Mouse (Mus musculus): ENCODE data around the gene Akap13. TPM values are rescaled to one million over a fixed set of nuclear protein-coding genes. Genes with fewer than 3 reads are reported as not detected.

Akap13 gene
- polyA plus RNA-seq, 1 experiment from 2014 or later = 32.3 TPM

- no peaks in the 10 kb centered on the region for H3K9me3 ChIP-seq (replicated peaks)
- no peak overlapping the region for H3K9ac ChIP-seq
- H3K27me3 ChIP-seq = no peaks in the 10 kb centered on the region
- H3K4me1 ChIP-seq = no peaks in the 10 kb centered on the region
- H3K4me2 ChIP-seq (replicated peaks) = no peak overlapping the region
- H3K27ac ChIP-seq = no peak overlapping the region
- H3K36me3 ChIP-seq = no peaks in the 10 kb centered on the region
- no peak overlapping the region for H3K4me3 ChIP-seq
- ATAC-seq (ENCODE audit: low FRiP score) = no peak
- WGBS = 84% methylated on average over 7 of the region's 7 CpGs
Measured at GRCm38 (mm10) chr7:75529857-75530437, 74.6 kb downstream of the Akap13 start.

- no peak for ATAC-seq (ENCODE audit: low FRiP score)
- WGBS = 95% methylated on average over 3 of the region's 3 CpGs
Measured at GRCm38 (mm10) chr7:75530642-75531041, 75.3 kb downstream of the Akap13 start.

GRCm38 (mm10) chr7:75533079-75533478 is 77.7 kb downstream of the Akap13 start:
- H3K4me3 ChIP-seq = no peak overlapping the region
- no peaks in the 10 kb centered on the region for H3K9me3 ChIP-seq (replicated peaks)
- H3K36me3 ChIP-seq = no peaks in the 10 kb centered on the region
- H3K4me1 ChIP-seq = no peaks in the 10 kb centered on the region
- H3K27ac ChIP-seq = no peak overlapping the region
- no peak overlapping the region for H3K4me2 ChIP-seq (replicated peaks)
- WGBS = 87% methylated on average over 5 of the region's 5 CpGs
- ATAC-seq (ENCODE audit: low FRiP score) = no peak
- H3K27me3 ChIP-seq = no peaks in the 10 kb centered on the region
- no peak overlapping the region for H3K9ac ChIP-seq

More at GRCm38 (mm10) chr7:75530642-75531041, 75.3 kb downstream of the Akap13 start:
- no peaks in the 10 kb centered on the region for H3K9me3 ChIP-seq (replicated peaks)
- H3K9ac ChIP-seq = no peak overlapping the region
- no peaks in the 10 kb centered on the region for H3K27me3 ChIP-seq
- no peaks in the 10 kb centered on the region for H3K36me3 ChIP-seq
- H3K4me3 ChIP-seq = no peak overlapping the region
- H3K4me1 ChIP-seq = no peaks in the 10 kb centered on the region
- H3K4me2 ChIP-seq (replicated peaks) = no peak overlapping the region
- no peak overlapping the region for H3K27ac ChIP-seq

GRCm38 (mm10) chr7:75536298-75536697 is 81.0 kb downstream of the Akap13 start:
- no peaks in the 10 kb centered on the region for H3K27me3 ChIP-seq
- no peaks in the 10 kb centered on the region for H3K36me3 ChIP-seq
- H3K4me3 ChIP-seq = no peak overlapping the region
- H3K4me2 ChIP-seq (replicated peaks) = no peak overlapping the region
- H3K4me1 ChIP-seq = no peaks in the 10 kb centered on the region
- H3K9me3 ChIP-seq (replicated peaks) = no peaks in the 10 kb centered on the region
- H3K27ac ChIP-seq = no peak overlapping the region
- WGBS = 89% methylated on average over 5 of the region's 5 CpGs
- ATAC-seq (ENCODE audit: low FRiP score) = no peak
- no peak overlapping the region for H3K9ac ChIP-seq

GRCm38 (mm10) chr7:75537567-75537966 is 82.2 kb downstream of the Akap13 start:
- no peaks in the 10 kb centered on the region for H3K27me3 ChIP-seq
- H3K9me3 ChIP-seq (replicated peaks) = no peaks in the 10 kb centered on the region
- no peaks in the 10 kb centered on the region for H3K36me3 ChIP-seq
- no peak for ATAC-seq (ENCODE audit: low FRiP score)
- no peak overlapping the region for H3K4me3 ChIP-seq
- H3K4me2 ChIP-seq (replicated peaks) = no peak overlapping the region
- no peak overlapping the region for H3K27ac ChIP-seq
- no peak overlapping the region for H3K9ac ChIP-seq
- WGBS = 92% methylated on average over 2 of the region's 2 CpGs
- no peaks in the 10 kb centered on the region for H3K4me1 ChIP-seq

GRCm38 (mm10) chr7:75538513-75538912 is 83.2 kb downstream of the Akap13 start:
- Histone ChIP-seq H3K36me3 (no peaks in the 10 kb centered on the region), H3K27ac (no peak overlapping the region), H3K4me1 (no peaks in the 10 kb centered on the region), H3K27me3 (no peaks in the 10 kb centered on the region), H3K9me3 (replicated peaks) (no peaks in the 10 kb centered on the region), H3K4me2 (replicated peaks) (no peak overlapping the region), H3K9ac (no peak overlapping the region), H3K4me3 (no peak overlapping the region)
- no peak for ATAC-seq (ENCODE audit: low FRiP score)
- 94% methylated on average over 3 of the region's 3 CpGs for WGBS

GRCm38 (mm10) chr7:75539168-75539567 is 83.8 kb downstream of the Akap13 start:
- no peak overlapping the region for H3K9ac ChIP-seq
- 81% methylated on average over 3 of the region's 3 CpGs for WGBS
- ATAC-seq (ENCODE audit: low FRiP score) = no peak

GRCm38 (mm10) chr7:75549856-75550255 is 94.5 kb downstream of the Akap13 start:
- H3K27me3 ChIP-seq = no peaks in the 10 kb centered on the region
- no peaks in the 10 kb centered on the region for H3K4me1 ChIP-seq
- no peaks in the 10 kb centered on the region for H3K9me3 ChIP-seq (replicated peaks)
- H3K4me3 ChIP-seq = no peak overlapping the region
- H3K36me3 ChIP-seq = no peaks in the 10 kb centered on the region
- H3K27ac ChIP-seq = no peak overlapping the region
- 95% methylated on average over 3 of the region's 3 CpGs for WGBS
- H3K9ac ChIP-seq = no peak overlapping the region
- no peak for ATAC-seq (ENCODE audit: low FRiP score)
- H3K4me2 ChIP-seq (replicated peaks) = no peak overlapping the region

More at GRCm38 (mm10) chr7:75539168-75539567, 83.8 kb downstream of the Akap13 start:
- Histone ChIP-seq H3K27ac (no peak overlapping the region), H3K36me3 (no peaks in the 10 kb centered on the region), H3K4me3 (no peak overlapping the region), H3K27me3 (no peaks in the 10 kb centered on the region), H3K4me1 (no peaks in the 10 kb centered on the region), H3K4me2 (replicated peaks) (no peak overlapping the region), H3K9me3 (replicated peaks) (no peaks in the 10 kb centered on the region)

- Histone ChIP-seq H3K4me1 (no peaks in the 10 kb centered on the region), H3K4me2 (replicated peaks) (no peak overlapping the region), H3K4me3 (no peak overlapping the region), H3K36me3 (no peaks in the 10 kb centered on the region), H3K27ac (no peak overlapping the region), H3K9ac (no peak overlapping the region), H3K9me3 (replicated peaks) (no peaks in the 10 kb centered on the region), H3K27me3 (no peaks in the 10 kb centered on the region)
- 89% methylated on average over 6 of the region's 6 CpGs for WGBS
- no peak for ATAC-seq (ENCODE audit: low FRiP score)
Measured at GRCm38 (mm10) chr7:75550791-75551336, 95.5 kb downstream of the Akap13 start.

GRCm38 (mm10) chr7:75553002-75553666 is 97.8 kb downstream of the Akap13 start:
- no peaks in the 10 kb centered on the region for H3K36me3 ChIP-seq
- H3K9ac ChIP-seq = no peak overlapping the region
- H3K4me1 ChIP-seq = peaks cover under 1% of the 10 kb centered on the region; the same call in 1 of the 2 replicates
- H3K27me3 ChIP-seq = no peaks in the 10 kb centered on the region
- H3K4me2 ChIP-seq (replicated peaks) = no peak overlapping the region
- H3K4me3 ChIP-seq = no peak overlapping the region
- 89% methylated on average over 8 of the region's 8 CpGs for WGBS
- no peak for ATAC-seq (ENCODE audit: low FRiP score)
- H3K27ac ChIP-seq = no peak overlapping the region
- no peaks in the 10 kb centered on the region for H3K9me3 ChIP-seq (replicated peaks)

- Histone ChIP-seq H3K9ac (no peak overlapping the region), H3K27ac (no peak overlapping the region), H3K4me2 (replicated peaks) (no peak overlapping the region), H3K27me3 (no peaks in the 10 kb centered on the region), H3K4me1 (peaks cover 6% of the 10 kb centered on the region; the same call in 1 of the 2 replicates), H3K9me3 (replicated peaks) (no peaks in the 10 kb centered on the region), H3K4me3 (no peak overlapping the region), H3K36me3 (no peaks in the 10 kb centered on the region)
- ATAC-seq (ENCODE audit: low FRiP score) = no peak
Measured at GRCm38 (mm10) chr7:75553667-75554045, 98.3 kb downstream of the Akap13 start.

- Histone ChIP-seq H3K9ac (no peak overlapping the region), H3K9me3 (replicated peaks) (no peaks in the 10 kb centered on the region), H3K27me3 (no peaks in the 10 kb centered on the region), H3K4me2 (replicated peaks) (no peak overlapping the region), H3K27ac (no peak overlapping the region), H3K4me3 (no peak overlapping the region), H3K36me3 (no peaks in the 10 kb centered on the region), H3K4me1 (peaks cover 6% of the 10 kb centered on the region; the same call in 1 of the 2 replicates)
- no peak for ATAC-seq (ENCODE audit: low FRiP score)
Measured at GRCm38 (mm10) chr7:75554065-75554464, 98.7 kb downstream of the Akap13 start.

- WGBS = 69% methylated on average over 6 of the region's 6 CpGs
- H3K27ac ChIP-seq = no peak overlapping the region
- H3K36me3 ChIP-seq = no peaks in the 10 kb centered on the region
- H3K9me3 ChIP-seq (replicated peaks) = no peaks in the 10 kb centered on the region
- peaks cover 6% of the 10 kb centered on the region; the same call in 1 of the 2 replicates for H3K4me1 ChIP-seq
- no peak for ATAC-seq (ENCODE audit: low FRiP score)
- no peak overlapping the region for H3K4me3 ChIP-seq
- H3K4me2 ChIP-seq (replicated peaks) = no peak overlapping the region
- H3K9ac ChIP-seq = no peak overlapping the region
- H3K27me3 ChIP-seq = no peaks in the 10 kb centered on the region
Measured at GRCm38 (mm10) chr7:75555940-75556339, 100.6 kb downstream of the Akap13 start.
